Mouse (Mus musculus): ENCODE measurements around the gene Piga.

GRCm38 (mm10) chrX:164394091-164394490 lies 25.5 kb upstream of the Piga start:
- TF ChIP-seq CTCF (IDR thresholded peaks at IDR 0.05; ENCODE audit: borderline replicate concordance, extremely low read depth, insufficient read depth, insufficient read length) (no peak), POLR2A (IDR thresholded peaks at IDR 0.05; ENCODE audit: borderline replicate concordance, extremely low read depth, insufficient read depth, insufficient read length, poor library complexity, severe bottlenecking) (no peak)

Measured in brain, embryonic 14.5 days (tissue).